Mouse (Mus musculus) heart, embryonic 13.5 days (tissue): ENCODE data around the gene Lats2. TPM values are rescaled to one million over a fixed set of nuclear protein-coding genes. Genes with fewer than 3 reads are reported as not detected.

Experiments used
- ATAC-seq: fragments of 200-750 bp; cut with Nextera tagmentation; 2 replicates; pipeline ENCODE4 v1.8.0; 2017; ENCODE audit warnings: moderate TSS enrichment; ENCODE audit not compliant: insufficient number of reproducible peaks, low FRiP score, low TSS enrichment; ENCODE audit errors: extremely low read depth
- H3K27ac ChIP-seq: fragments of 300-500 bp; sonication (generic); replicated peaks from 2 replicates; pipeline ENCODE4 v1.5.1; 2015; ENCODE audit warnings: moderate library complexity, mild to moderate bottlenecking, inconsistent platforms
- H3K27me3 ChIP-seq: fragments of 300-500 bp; sonication (generic); replicated peaks from 2 replicates; pipeline ENCODE4 v1.6.1; 2015; ENCODE audit warnings: mild to moderate bottlenecking, inconsistent platforms
- H3K36me3 ChIP-seq: fragments of 300-500 bp; sonication (generic); 2 replicates; pipeline ENCODE4 v1.6.1; 2015; ENCODE audit warnings: mild to moderate bottlenecking, inconsistent platforms
- H3K4me1 ChIP-seq: fragments of 300-500 bp; sonication (generic); 2 replicates; pipeline ENCODE4 v1.6.1; 2015; ENCODE audit warnings: inconsistent platforms
- H3K4me2 ChIP-seq: fragments of 300-500 bp; sonication (generic); 2 replicates; pipeline ENCODE4 v1.6.1; 2015; ENCODE audit warnings: inconsistent platforms, mild to moderate bottlenecking, moderate library complexity
- H3K4me3 ChIP-seq: fragments of 300-500 bp; sonication (generic); 2 replicates; pipeline ENCODE4 v1.5.1; 2015; ENCODE audit warnings: moderate library complexity, mild to moderate bottlenecking, inconsistent platforms
- H3K9ac ChIP-seq: fragments of 300-500 bp; sonication (generic); 2 replicates; pipeline ENCODE4 v1.6.1; 2015; ENCODE audit warnings: inconsistent platforms, mild to moderate bottlenecking, moderate library complexity
- H3K9me3 ChIP-seq: fragments of 300-500 bp; sonication (generic); 2 replicates; pipeline ENCODE4 v1.6.1; 2016; ENCODE audit warnings: inconsistent platforms
- WGBS: fragments of 180-500 bp; shearing (Covaris S2); methylation state at CpG from one replicate; pipeline ENCODE4 v1.1.7; 2015; ENCODE audit warnings: mixed read lengths; 5-methylcytosine and 5-hydroxymethylcytosine counted together
- polyA plus RNA-seq: library from polyadenylated mRNA; unstranded; fragments of >200 nt; fragmentation: Nextera tagmentation; extraction: Ambion mirVana; gene quantifications from 2 replicates; pipeline ENCODE4 v1.2.1, GENCODE M21; 2015

Gene Lats2
- polyA plus RNA-seq, 1 experiment from 2014 or later = 21.2 TPM

- peak; percentile 66 for ATAC-seq
- Histone ChIP-seq H3K9ac (no peak overlapping the region), H3K36me3 (peaks cover 15% of the 10 kb centered on the region), H3K27ac (peak overlapping the region; percentile 85), H3K9me3 (no peaks in the 10 kb centered on the region), H3K27me3 (no peaks in the 10 kb centered on the region), H3K4me1 (peaks cover 85% of the 10 kb centered on the region), H3K4me3 (no peak overlapping the region), H3K4me2 (peak overlapping the region; percentile 27; the same call in 1 of the 2 replicates)
These were observed 21.1 kb downstream of the Lats2 start for GRCm38 (mm10) chr14:57737089-57737488.

GRCm38 (mm10) chr14:57736141-57736540 lies 22.0 kb downstream of the Lats2 start:
- 0 out of 2 replicates have a peak overlapping the region, but pooled peaks have one; percentile 27 for H3K4me2 ChIP-seq
- no peak overlapping the region for H3K4me3 ChIP-seq
- peak overlapping the region; percentile 85 for H3K27ac ChIP-seq
- no peaks in the 10 kb centered on the region for H3K27me3 ChIP-seq
- no peak for ATAC-seq
- H3K9me3 ChIP-seq = no peaks in the 10 kb centered on the region
- H3K36me3 ChIP-seq = peaks cover 24% of the 10 kb centered on the region
- H3K4me1 ChIP-seq = peaks cover 80% of the 10 kb centered on the region
- WGBS = 40% methylated on average over 4 of the region's 4 CpGs
- 0 out of 2 replicates have a peak overlapping the region, but pooled peaks have one; percentile 9 for H3K9ac ChIP-seq

- WGBS = 77% methylated on average over 6 of the region's 6 CpGs
- no peak overlapping the region for H3K9ac ChIP-seq
- H3K27ac ChIP-seq = no peak overlapping the region
- H3K4me2 ChIP-seq = no peak overlapping the region
- peaks cover 72% of the 10 kb centered on the region for H3K4me1 ChIP-seq
- no peaks in the 10 kb centered on the region for H3K9me3 ChIP-seq
- no peaks in the 10 kb centered on the region for H3K27me3 ChIP-seq
- no peak overlapping the region for H3K4me3 ChIP-seq
- ATAC-seq = no peak
- H3K36me3 ChIP-seq = peaks cover 27% of the 10 kb centered on the region
These were observed 25.4 kb downstream of the Lats2 start for GRCm38 (mm10) chr14:57732668-57733293.

GRCm38 (mm10) chr14:57730527-57730926 lies 27.7 kb downstream of the Lats2 start:
- ATAC-seq = peak; percentile 51
- Histone ChIP-seq H3K9me3 (no peaks in the 10 kb centered on the region; the same call in 1 of the 2 replicates), H3K4me2 (peak overlapping the region; percentile 19), H3K27ac (peak overlapping the region; percentile 82), H3K4me3 (no peak overlapping the region), H3K36me3 (peaks cover 44% of the 10 kb centered on the region), H3K27me3 (no peaks in the 10 kb centered on the region), H3K9ac (peak overlapping the region; percentile 45), H3K4me1 (peaks cover 52% of the 10 kb centered on the region)
- WGBS = 17% methylated on average over 9 of the region's 9 CpGs

- ATAC-seq = no peak
- Histone ChIP-seq H3K4me2 (peak overlapping the region; percentile 19), H3K9ac (peak overlapping the region; percentile 45), H3K27ac (peak overlapping the region; percentile 82), H3K9me3 (no peaks in the 10 kb centered on the region; the same call in 1 of the 2 replicates), H3K4me3 (no peak overlapping the region), H3K4me1 (peaks cover 49% of the 10 kb centered on the region), H3K36me3 (peaks cover 47% of the 10 kb centered on the region), H3K27me3 (no peaks in the 10 kb centered on the region)
- WGBS = 52% methylated on average over 5 of the region's 5 CpGs
These were observed 28.2 kb downstream of the Lats2 start for GRCm38 (mm10) chr14:57729975-57730499.

GRCm38 (mm10) chr14:57729364-57729763 lies 28.8 kb downstream of the Lats2 start:
- Histone ChIP-seq H3K27ac (peak overlapping the region; percentile 82), H3K4me2 (no peak overlapping the region), H3K4me3 (no peak overlapping the region), H3K36me3 (peaks cover 48% of the 10 kb centered on the region), H3K9ac (peak overlapping the region; percentile 45; the same call in 1 of the 2 replicates), H3K27me3 (no peaks in the 10 kb centered on the region), H3K4me1 (peaks cover 49% of the 10 kb centered on the region), H3K9me3 (no peaks in the 10 kb centered on the region; the same call in 1 of the 2 replicates)
- WGBS = 65% methylated on average over 8 of the region's 8 CpGs
- ATAC-seq = no peak

GRCm38 (mm10) chr14:57726172-57726571 lies 32.0 kb downstream of the Lats2 start:
- ATAC-seq = no peak
- no peaks in the 10 kb centered on the region; the same call in 1 of the 2 replicates for H3K9me3 ChIP-seq
- H3K27ac ChIP-seq = no peak overlapping the region
- WGBS = 69% methylated on average over 8 of the region's 8 CpGs
- no peak overlapping the region for H3K4me2 ChIP-seq
- no peak overlapping the region for H3K9ac ChIP-seq
- no peak overlapping the region for H3K4me3 ChIP-seq
- H3K27me3 ChIP-seq = no peaks in the 10 kb centered on the region
- H3K36me3 ChIP-seq = peaks cover 55% of the 10 kb centered on the region
- H3K4me1 ChIP-seq = peaks cover 37% of the 10 kb centered on the region

GRCm38 (mm10) chr14:57724473-57724872 lies 33.7 kb downstream of the Lats2 start:
- ATAC-seq = no peak
- 49% methylated on average over 4 of the region's 4 CpGs for WGBS
- Histone ChIP-seq H3K27me3 (no peaks in the 10 kb centered on the region), H3K27ac (peak overlapping the region; percentile 67), H3K4me1 (peaks cover 20% of the 10 kb centered on the region), H3K36me3 (peaks cover 55% of the 10 kb centered on the region), H3K4me3 (no peak overlapping the region), H3K9me3 (no peaks in the 10 kb centered on the region; the same call in 1 of the 2 replicates), H3K4me2 (no peak overlapping the region), H3K9ac (peak overlapping the region; percentile 47; the same call in 1 of the 2 replicates)

- H3K27ac ChIP-seq = no peak overlapping the region
- peaks cover 48% of the 10 kb centered on the region for H3K36me3 ChIP-seq
- ATAC-seq = no peak
- WGBS = 68% methylated on average over 4 of the region's 4 CpGs
- H3K27me3 ChIP-seq = no peaks in the 10 kb centered on the region
- no peak overlapping the region for H3K9ac ChIP-seq
- H3K4me2 ChIP-seq = no peak overlapping the region
- no peak overlapping the region for H3K4me3 ChIP-seq
- H3K4me1 ChIP-seq = peaks cover 14% of the 10 kb centered on the region
- no peaks in the 10 kb centered on the region for H3K9me3 ChIP-seq
These were observed 39.9 kb downstream of the Lats2 start for GRCm38 (mm10) chr14:57718245-57718644.

GRCm38 (mm10) chr14:57716601-57717245 lies 41.5 kb downstream of the Lats2 start:
- Histone ChIP-seq H3K4me2 (no peak overlapping the region), H3K27ac (no peak overlapping the region), H3K27me3 (no peaks in the 10 kb centered on the region), H3K9ac (no peak overlapping the region), H3K4me3 (no peak overlapping the region), H3K4me1 (peaks cover 18% of the 10 kb centered on the region), H3K9me3 (no peaks in the 10 kb centered on the region), H3K36me3 (peaks cover 39% of the 10 kb centered on the region)
- no peak for ATAC-seq
- WGBS = 89% methylated on average over 4 of the region's 4 CpGs

GRCm38 (mm10) chr14:57712884-57713283 lies 45.3 kb downstream of the Lats2 start:
- WGBS = 80% methylated on average over 1 of the region's 1 CpGs
- no peak for ATAC-seq

More at GRCm38 (mm10) chr14:57712884-57713283, 45.3 kb downstream of the Lats2 start:
- H3K4me3 ChIP-seq = no peak overlapping the region
- H3K9me3 ChIP-seq = no peaks in the 10 kb centered on the region
- H3K27me3 ChIP-seq = no peaks in the 10 kb centered on the region
- no peak overlapping the region for H3K4me2 ChIP-seq
- peaks cover 45% of the 10 kb centered on the region for H3K4me1 ChIP-seq
- H3K27ac ChIP-seq = no peak overlapping the region
- no peak overlapping the region for H3K9ac ChIP-seq
- H3K36me3 ChIP-seq = peaks cover 24% of the 10 kb centered on the region
